Mouse (Mus musculus) layer of hippocampus, postnatal 10 days (tissue): Measurements from ENCODE around the gene Mtch1. TPM values are rescaled to one million over a fixed set of nuclear protein-coding genes. Genes with fewer than 3 reads are reported as not detected.
"Not testable (repeated sequence)": the region's sequence is repeated elsewhere in the genome, so short reads cannot be mapped to it uniquely, and the experiment has no call there.

ENCODE experiments used
- DNase-seq, 2 experiments: peaks; one replicate each; pipeline ENCODE4 v3.0.0; 2021; ENCODE audit warnings: low spot score in 2 of 2
- total RNA-seq, 2 experiments: library from RNA; stranded (reverse); gene quantifications; 2 replicates each; pipeline ENCODE4 v1.2.3; 2021

Gene Mtch1
- total RNA-seq, 2 experiments from 2014 or later: 505 to 511 TPM

GRCm38 (mm10) chr17:29336266-29336990 is 11.3 kb downstream of the Mtch1 start:
- no peak for DNase-seq

GRCm38 (mm10) chr17:29332186-29332685 is 15.5 kb downstream of the Mtch1 start:
- no peak for DNase-seq

- no peak for DNase-seq
Measured at GRCm38 (mm10) chr17:29330671-29331410, 16.9 kb downstream of the Mtch1 start.

- DNase-seq: no peak
Measured at GRCm38 (mm10) chr17:29330221-29330620, 17.5 kb downstream of the Mtch1 start.

GRCm38 (mm10) chr17:29327691-29328090 is 20.0 kb downstream of the Mtch1 start:
- no peak for DNase-seq

GRCm38 (mm10) chr17:29326531-29327529 is 20.9 kb downstream of the Mtch1 start:
- no peak for DNase-seq

- DNase-seq: no peak
Measured at GRCm38 (mm10) chr17:29325831-29326230, 21.9 kb downstream of the Mtch1 start.

- DNase-seq: no peak
Measured at GRCm38 (mm10) chr17:29323625-29324024, 24.1 kb downstream of the Mtch1 start.

- no peak for DNase-seq
Measured at GRCm38 (mm10) chr17:29322603-29322962, 25.2 kb downstream of the Mtch1 start.

GRCm38 (mm10) chr17:29321765-29322602 is 25.8 kb downstream of the Mtch1 start:
- no peak for DNase-seq

- no peak for DNase-seq
Measured at GRCm38 (mm10) chr17:29319881-29320639, 27.7 kb downstream of the Mtch1 start.

GRCm38 (mm10) chr17:29319476-29319875 is 28.3 kb downstream of the Mtch1 start:
- no peak for DNase-seq

- DNase-seq: no peak
Measured at GRCm38 (mm10) chr17:29318731-29319250, 28.9 kb downstream of the Mtch1 start.

- not testable (repeated sequence) for DNase-seq
Measured at GRCm38 (mm10) chr17:29317380-29317779, 30.4 kb downstream of the Mtch1 start, which contains the start of gene Pi16. Gene Pi16 (plus strand): TSS chr17:29317680.

GRCm38 (mm10) chr17:29316891-29317290 is 30.8 kb downstream of the Mtch1 start:
- DNase-seq: no peak

- DNase-seq: no peak
Measured at GRCm38 (mm10) chr17:29315672-29316465, 31.9 kb downstream of the Mtch1 start.

GRCm38 (mm10) chr17:29313300-29313699 is 34.4 kb downstream of the Mtch1 start:
- no peak for DNase-seq

GRCm38 (mm10) chr17:29312082-29312481 is 35.7 kb downstream of the Mtch1 start:
- no peak for DNase-seq
